Mouse (Mus musculus) layer of hippocampus, postnatal 14 days (tissue): Measurements from ENCODE around the gene Itgal. TPM values are rescaled to one million over a fixed set of nuclear protein-coding genes. Genes with fewer than 3 reads are reported as not detected.
"Not testable (repeated sequence)": the region's sequence is repeated elsewhere in the genome, so short reads cannot be mapped to it uniquely, and the experiment has no call there.

Experiments used
- DNase-seq, 2 experiments: peaks; one replicate each; pipeline ENCODE4 v3.0.0; 2021 to 2022; ENCODE audit warnings: low spot score in 2 of 2, mixed read lengths in 1 of 2
- total RNA-seq, 2 experiments: library from RNA; stranded (reverse); gene quantifications; 2 replicates each; pipeline ENCODE4 v1.2.3; 2021

Itgal gene
- total RNA-seq, 2 experiments from 2014 or later, result 0.32 to 0.57 TPM

- DNase-seq, result no peak
These were observed 45.3 kb downstream of the Itgal start for GRCm38 (mm10) chr7:127341356-127341755.

DNA sequence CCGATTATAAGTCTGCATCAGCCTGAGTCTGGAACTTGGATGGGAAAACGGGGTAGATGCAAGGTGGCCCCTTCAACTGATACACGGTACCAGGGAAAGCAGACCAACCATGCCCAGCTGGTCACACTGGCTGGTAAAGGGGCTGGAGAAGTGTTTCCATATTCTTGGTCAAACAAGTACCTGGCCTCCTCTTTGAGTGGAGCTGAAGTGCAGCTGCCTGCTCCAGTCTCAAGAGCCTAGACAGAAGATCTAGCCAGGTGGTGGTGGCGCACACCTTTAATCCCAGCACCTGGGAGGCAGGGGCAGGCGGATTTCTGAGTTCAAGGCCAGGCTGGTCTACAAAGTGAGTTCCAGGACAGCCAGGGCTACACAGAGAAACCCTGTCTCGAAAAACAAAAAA is 45.8 kb downstream of the Itgal start:
- not testable (repeated sequence) for DNase-seq

DNA sequence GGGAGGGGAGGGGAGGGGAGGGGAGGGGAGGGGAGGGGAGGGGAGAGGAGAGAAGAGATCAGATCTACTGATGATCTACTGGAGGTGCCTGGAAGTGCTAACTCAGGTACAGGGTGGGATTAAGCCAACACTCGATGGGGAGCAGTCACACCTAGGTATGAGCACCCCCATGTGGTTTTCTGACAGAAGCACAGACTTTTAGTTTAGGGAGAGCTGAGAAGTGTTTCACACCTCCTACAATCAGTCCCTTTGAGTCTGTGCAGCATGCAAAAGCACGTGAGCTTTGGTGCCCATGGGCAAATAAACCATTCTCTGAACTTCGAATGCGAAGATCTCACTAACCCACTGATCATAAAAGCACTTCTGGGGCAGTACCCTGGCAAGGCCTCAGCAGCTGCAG is 46.3 kb downstream of the Itgal start:
- DNase-seq, result no peak

DNA sequence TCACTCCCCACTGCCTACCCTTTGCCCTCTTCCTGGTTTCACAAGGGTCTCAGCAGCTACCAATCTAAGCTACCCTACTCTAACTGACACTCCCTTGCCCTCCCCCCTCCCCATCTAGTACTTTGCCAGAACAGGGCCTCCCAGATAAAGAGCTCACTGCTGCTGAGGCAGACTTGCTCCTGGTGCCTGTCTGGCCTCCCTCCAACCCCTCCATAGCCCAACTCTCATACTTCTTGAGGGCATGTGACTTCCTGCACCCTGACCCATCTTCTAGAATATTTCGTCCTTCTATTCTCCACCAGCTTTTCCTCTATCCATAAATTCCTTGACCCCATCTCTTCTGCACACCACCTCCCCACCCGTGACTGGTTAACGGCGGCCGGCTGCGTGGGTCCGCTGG is 46.8 kb downstream of the Itgal start:
- no peak for DNase-seq

DNA sequence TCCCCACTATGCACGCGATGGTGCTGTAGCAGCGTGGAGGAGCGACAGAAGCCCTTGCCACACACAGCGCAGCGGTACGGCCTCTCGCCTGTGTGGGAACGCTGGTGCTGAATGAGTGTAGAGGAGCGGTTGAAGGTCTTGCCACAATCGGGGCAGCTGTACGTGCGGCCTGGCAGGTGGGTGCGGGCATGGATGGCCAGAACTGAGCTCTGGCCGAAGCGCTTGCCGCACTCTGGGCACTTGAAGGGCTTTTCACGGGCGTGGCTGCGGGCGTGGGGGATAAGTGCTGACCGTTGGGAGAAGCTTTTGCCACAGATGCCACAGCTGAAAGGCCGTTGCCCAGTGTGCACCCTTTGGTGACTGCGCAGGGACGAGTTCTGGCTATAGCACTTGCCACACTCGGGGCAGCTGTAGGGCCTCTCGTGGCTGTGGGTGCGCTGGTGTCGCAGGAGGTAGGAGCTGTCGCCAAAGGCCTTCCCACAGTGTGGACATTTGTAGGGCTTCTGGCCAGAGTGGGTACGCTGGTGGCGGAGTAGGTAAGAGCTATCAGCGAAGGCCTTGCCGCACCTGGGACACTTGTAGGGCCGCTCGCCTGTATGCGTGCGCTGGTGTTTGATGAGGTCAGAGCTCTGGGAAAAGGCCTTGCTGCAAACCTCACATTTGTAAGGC is 47.4 kb downstream of the Itgal start:
- no peak for DNase-seq

- no peak for DNase-seq
These were observed 48.3 kb downstream of the Itgal start for GRCm38 (mm10) chr7:127344371-127344770.

GRCm38 (mm10) chr7:127345092-127345491 is 49.0 kb downstream of the Itgal start:
- DNase-seq, result peak in 1 of 2 experiments; percentile 44

DNA sequence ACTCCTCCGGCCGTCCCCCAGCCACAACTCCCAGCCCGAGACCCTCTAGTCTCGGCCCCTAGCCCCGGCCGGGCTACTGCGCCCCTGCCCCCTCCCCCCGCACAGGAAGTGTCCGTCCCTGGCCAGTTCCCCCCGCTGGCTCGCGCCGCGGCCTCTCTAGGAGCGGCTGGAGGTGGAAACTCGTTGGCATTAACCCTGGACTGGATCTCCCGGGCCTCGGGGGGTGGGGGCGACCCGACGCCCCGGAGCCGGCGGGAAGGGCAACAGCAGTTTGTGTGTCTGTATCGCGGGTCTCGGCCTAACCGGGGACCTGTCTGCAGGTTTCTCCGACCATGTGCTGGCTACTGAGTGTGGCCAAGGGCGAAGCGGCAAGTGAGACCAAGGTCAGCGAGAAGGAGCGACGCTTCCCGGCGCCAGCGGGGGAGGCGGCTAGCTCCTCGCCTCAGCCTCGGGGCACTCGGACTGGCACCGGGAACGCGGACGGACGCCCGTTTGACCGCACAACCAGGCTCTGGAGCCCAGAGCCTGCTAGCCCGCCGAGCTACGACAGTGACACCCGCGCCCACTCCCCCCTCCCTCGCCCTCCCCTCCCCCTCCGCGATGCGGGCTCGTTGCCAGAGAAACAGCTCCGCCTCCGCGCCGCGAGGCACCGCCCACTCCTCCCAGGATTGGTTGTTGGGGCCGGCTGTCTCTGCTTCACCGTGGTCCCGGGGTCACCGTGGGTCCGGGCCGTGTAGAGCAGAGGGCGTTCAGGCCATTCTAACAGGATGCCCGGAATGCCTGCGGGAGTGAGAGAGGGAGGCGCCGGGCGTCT is 49.7 kb downstream of the Itgal start, which contains the start of gene Zfp768:
TSS of gene Zfp768 (minus strand) at position 78 of the 814 bp plus-strand sequence.
- DNase-seq, result peak; percentile 88 to 92

GRCm38 (mm10) chr7:127346676-127347075 is 50.6 kb downstream of the Itgal start:
- DNase-seq, result no peak

- no peak for DNase-seq
These were observed 55.4 kb downstream of the Itgal start for GRCm38 (mm10) chr7:127351230-127352004.

GRCm38 (mm10) chr7:127355796-127356195 is 59.7 kb downstream of the Itgal start:
- DNase-seq, result no peak

- no peak for DNase-seq
These were observed 61.8 kb downstream of the Itgal start for GRCm38 (mm10) chr7:127357871-127358270.

DNA sequence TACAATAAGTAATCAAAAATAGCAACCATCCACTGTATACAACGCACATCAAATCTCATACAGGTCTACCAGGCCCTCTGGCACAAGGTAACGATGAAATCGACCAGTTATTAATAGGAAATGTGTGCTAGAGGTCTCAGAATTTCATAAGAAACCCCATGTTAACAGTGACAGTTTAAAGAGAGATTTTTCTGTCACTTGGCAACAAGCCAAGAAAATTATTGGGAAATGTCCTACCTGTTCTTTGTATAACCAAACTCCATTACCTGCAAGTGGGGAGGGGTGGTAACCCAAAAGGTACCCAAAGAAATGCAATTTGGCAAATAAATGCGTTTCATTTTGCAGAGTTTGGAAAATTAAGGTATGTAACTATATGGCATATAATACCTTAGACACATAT is 62.4 kb downstream of the Itgal start:
- no peak for DNase-seq

- DNase-seq, result no peak
These were observed 64.2 kb downstream of the Itgal start for GRCm38 (mm10) chr7:127360265-127360664.

- no peak for DNase-seq
These were observed 65.4 kb downstream of the Itgal start for GRCm38 (mm10) chr7:127361449-127361848.

DNA sequence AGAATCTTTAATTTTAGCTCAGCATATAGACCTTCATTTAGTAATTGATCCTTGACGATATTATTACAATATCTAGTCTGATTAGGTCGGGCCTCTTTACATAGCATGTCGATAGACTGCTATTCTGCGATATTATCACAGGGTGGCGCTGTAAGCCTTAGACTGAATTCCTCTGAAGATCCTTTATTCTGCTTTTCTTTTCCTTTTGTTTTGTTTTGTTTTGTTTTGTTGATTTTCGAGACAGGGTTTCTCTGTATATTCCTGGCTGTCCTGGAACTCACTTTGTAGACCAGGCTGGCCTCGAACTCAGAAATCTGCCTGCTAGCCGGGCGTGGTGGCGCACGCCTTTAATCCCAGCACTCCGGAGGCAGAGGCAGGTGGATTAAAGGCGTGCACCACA is 66.4 kb downstream of the Itgal start:
- DNase-seq, result peak in 1 of 2 experiments; percentile 49

- no peak for DNase-seq
These were observed 67.4 kb downstream of the Itgal start for GRCm38 (mm10) chr7:127363475-127363921.

GRCm38 (mm10) chr7:127364166-127364565 is 68.1 kb downstream of the Itgal start:
- peak in 1 of 2 experiments; percentile 39 for DNase-seq

GRCm38 (mm10) chr7:127366249-127366648 is 70.2 kb downstream of the Itgal start:
- DNase-seq, result no peak

DNA sequence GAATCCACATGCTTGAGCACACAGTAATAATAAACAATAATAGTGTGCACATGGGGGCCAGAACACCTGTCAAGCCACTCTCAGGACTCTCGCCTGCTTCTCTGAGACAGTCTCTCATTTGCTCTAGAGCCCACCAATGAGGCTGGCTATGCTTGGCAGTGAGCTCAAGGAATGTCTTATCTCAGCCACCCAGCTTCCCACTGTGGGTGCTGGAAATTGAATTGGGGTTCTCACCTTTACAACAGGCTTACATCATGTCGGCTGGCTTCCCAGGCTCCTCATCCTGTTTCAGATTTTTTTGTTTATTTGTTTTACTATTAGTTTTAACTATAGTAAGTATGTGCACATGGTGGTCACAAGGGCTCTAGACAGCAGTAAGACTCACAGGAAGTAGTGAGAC is 75.2 kb downstream of the Itgal start:
- no peak for DNase-seq

- not testable (repeated sequence) for DNase-seq
These were observed 75.8 kb downstream of the Itgal start for GRCm38 (mm10) chr7:127371870-127372269.
